Mouse (Mus musculus): ENCODE measurements at regions not wholly inside any gene's neighbourhood (a gene's known extent, or its start where the extent isn't known, plus 50 kb on each side); places are given as distances from the start of the nearest gene placed in this dataset.

GRCm38 (mm10) chr15:39998063-39998462, 136.1 kb upstream of the 9330182O14Rik start:
- DNase-seq: no peak

GRCm38 (mm10) chr15:40000022-40000421, 134.1 kb upstream of the 9330182O14Rik start:
- DNase-seq: no peak

- no peak for DNase-seq
Observed at GRCm38 (mm10) chr15:40005096-40005495, 129.1 kb upstream of the 9330182O14Rik start.

- DNase-seq: no peak
Observed at GRCm38 (mm10) chr15:40007844-40008243, 126.3 kb upstream of the 9330182O14Rik start.

GRCm38 (mm10) chr15:40013833-40014232, 120.3 kb upstream of the 9330182O14Rik start:
- DNase-seq: no peak

GRCm38 (mm10) chr15:40017019-40017418, 117.1 kb upstream of the 9330182O14Rik start:
- DNase-seq: no peak

GRCm38 (mm10) chr15:40017597-40017996, 116.6 kb upstream of the 9330182O14Rik start:
- DNase-seq: peak; percentile 21

- DNase-seq: peak; percentile 15
Observed at GRCm38 (mm10) chr15:40018047-40018791, 115.9 kb upstream of the 9330182O14Rik start.

GRCm38 (mm10) chr15:40018792-40019151, 115.4 kb upstream of the 9330182O14Rik start:
- peak; percentile 17 for DNase-seq

GRCm38 (mm10) chr15:40019226-40019625, 114.9 kb upstream of the 9330182O14Rik start:
- peak; percentile 11 for DNase-seq

GRCm38 (mm10) chr15:40020097-40020496, 114.1 kb upstream of the 9330182O14Rik start:
- DNase-seq: no peak

- DNase-seq: no peak
Observed at GRCm38 (mm10) chr15:40020646-40021045, 113.5 kb upstream of the 9330182O14Rik start.

- no peak for DNase-seq
Observed at GRCm38 (mm10) chr15:40023195-40023594, 111.0 kb upstream of the 9330182O14Rik start.

GRCm38 (mm10) chr15:40032088-40032487, 102.1 kb upstream of the 9330182O14Rik start:
- no peak for DNase-seq

- no peak for DNase-seq
Observed at GRCm38 (mm10) chr15:40036181-40036580, 98.0 kb upstream of the 9330182O14Rik start.

- no peak for DNase-seq
Observed at GRCm38 (mm10) chr15:40037266-40037665, 96.9 kb upstream of the 9330182O14Rik start.

GRCm38 (mm10) chr15:40046219-40046618, 87.9 kb upstream of the 9330182O14Rik start:
- DNase-seq: no peak

- no peak for DNase-seq
Observed at GRCm38 (mm10) chr15:40047100-40047499, 87.1 kb upstream of the 9330182O14Rik start.

- no peak for DNase-seq
Observed at GRCm38 (mm10) chr15:40068051-40068450, 66.1 kb upstream of the 9330182O14Rik start.

- DNase-seq: peak; percentile 28
Observed at GRCm38 (mm10) chr15:40075334-40075893, 58.8 kb upstream of the 9330182O14Rik start.

- no peak for DNase-seq
Observed at GRCm38 (mm10) chr15:40079872-40080271, 54.3 kb upstream of the 9330182O14Rik start.
